Mouse (Mus musculus) myocyte (in vitro differentiated cells): Measurements from ENCODE around the gene Bgn. TPM values are rescaled to one million over a fixed set of nuclear protein-coding genes. Genes with fewer than 3 reads are reported as not detected.

Experiments
- H3K27me3 ChIP-seq: one replicate; pipeline ENCODE4 v1.6.1; 2011; ENCODE audit not compliant: control insufficient read depth, insufficient read depth, insufficient read length
- H3K36me3 ChIP-seq: one replicate; pipeline ENCODE4 v1.6.1; 2011; ENCODE audit not compliant: control insufficient read depth, insufficient read depth
- H3K4me2 ChIP-seq: one replicate; pipeline ENCODE4 v1.6.1; 2011; ENCODE audit warnings: low read depth, control low read depth
- H3K4me3 ChIP-seq: one replicate; pipeline ENCODE4 v1.5.1; 2011; ENCODE audit warnings: mild to moderate bottlenecking, control low read depth, moderate library complexity
- H3K79me2 ChIP-seq: one replicate; pipeline ENCODE4 v1.6.1; 2011; ENCODE audit not compliant: control insufficient read depth, insufficient read depth
- H3ac ChIP-seq: one replicate; pipeline ENCODE4 v1.6.1; 2011; ENCODE audit not compliant: control insufficient read depth, insufficient read length
- CEBPB ChIP-seq: IDR thresholded peaks from 2 replicates; pipeline ENCODE4 v1.6.1; 2011; ENCODE audit warnings: mild to moderate bottlenecking, moderate library complexity; ENCODE audit not compliant: poor library complexity, insufficient read depth, severe bottlenecking
- E2F4 ChIP-seq: IDR thresholded peaks from one replicate; pipeline ENCODE4 v1.6.1; 2011; ENCODE audit warnings: mild to moderate bottlenecking, control low read depth, moderate library complexity; ENCODE audit not compliant: insufficient read depth
- MAX ChIP-seq: IDR thresholded peaks from one replicate; pipeline ENCODE4 v1.6.1; 2011; ENCODE audit warnings: low read depth, mild to moderate bottlenecking, control low read depth
- MYOD1 ChIP-seq, 3 experiments: IDR thresholded peaks; one replicate each; pipeline ENCODE4 v1.6.1; 2011; ENCODE audit warnings: control low read depth in 2 of 3, low read depth in 2 of 3, mild to moderate bottlenecking in 2 of 3, moderate library complexity in 1 of 3; ENCODE audit not compliant: insufficient read length in 2 of 3, control insufficient read depth in 1 of 3
- MYOG ChIP-seq, 3 experiments: IDR thresholded peaks; one replicate each; pipeline ENCODE4 v1.6.1; 2011; ENCODE audit warnings: control low read depth in 2 of 3, low read depth in 2 of 3, mild to moderate bottlenecking in 2 of 3; ENCODE audit not compliant: insufficient read length in 2 of 3, control insufficient read depth in 1 of 3, insufficient read depth in 1 of 3
- POLR2A ChIP-seq: IDR thresholded peaks from one replicate; pipeline ENCODE4 v1.6.1; 2011; ENCODE audit warnings: low read depth, mild to moderate bottlenecking, control low read depth, moderate library complexity; ENCODE audit not compliant: insufficient read length
- POLR2AphosphoS2 ChIP-seq: IDR thresholded peaks from one replicate; pipeline ENCODE4 v1.6.1; 2011; ENCODE audit warnings: low read depth, control low read depth; ENCODE audit not compliant: insufficient read length
- REST ChIP-seq: IDR thresholded peaks from one replicate; pipeline ENCODE4 v1.6.1; 2011; ENCODE audit warnings: mild to moderate bottlenecking, control low read depth, moderate library complexity; ENCODE audit not compliant: insufficient read depth, insufficient read length
- SRF ChIP-seq: IDR thresholded peaks from one replicate; pipeline ENCODE4 v1.6.1; 2011; ENCODE audit warnings: low read depth; ENCODE audit not compliant: control insufficient read depth, insufficient read length
- TCF12 ChIP-seq: IDR thresholded peaks from one replicate; pipeline ENCODE4 v1.6.1; 2011; ENCODE audit warnings: mild to moderate bottlenecking, control low read depth; ENCODE audit not compliant: poor library complexity, insufficient read depth, severe bottlenecking
- TCF3 ChIP-seq: IDR thresholded peaks from one replicate; pipeline ENCODE4 v1.6.1; 2011; ENCODE audit warnings: low read depth, control low read depth; ENCODE audit not compliant: insufficient read length
- USF1 ChIP-seq: IDR thresholded peaks from one replicate; pipeline ENCODE4 v1.6.1; 2011; ENCODE audit warnings: low read depth, mild to moderate bottlenecking, control low read depth, moderate library complexity
- polyA plus RNA-seq: library from polyadenylated mRNA; unstranded; fragments of >200 nt; fragmentation: generic; extraction: Trizol; gene quantifications from one replicate; pipeline ENCODE4 v1.2.1, GENCODE M21; 2012; ENCODE audit warnings: missing spikeins

Bgn gene
- polyA plus RNA-seq: 1,139 TPM

GRCm38 (mm10) chrX:73483484-73483810 is at the start of gene Bgn:
Bgn (plus strand) TSS chrX:73483602.
- no peaks in the 10 kb centered on the region for H3K27me3 ChIP-seq
- H3K4me3 ChIP-seq: peak within 1 kb of the TSS; percentile 66
- peak within 1 kb of the TSS; percentile 2 for H3ac ChIP-seq
- H3K79me2 ChIP-seq: peaks cover 29% of the 10 kb centered on the region
- H3K4me2 ChIP-seq: peak within 1 kb of the TSS; percentile 89
- TF ChIP-seq MYOD1 (IDR thresholded peaks at IDR 0.05; ENCODE audit: control insufficient read depth in 1 of 3, insufficient read length in 2 of 3, low read depth in 2 of 3) (peak in 1 of 3 experiments; percentile 19), POLR2AphosphoS2 (peak; percentile 86), REST (no peak), POLR2A (peak; percentile 86), MYOG (IDR thresholded peaks at IDR 0.05; ENCODE audit: control insufficient read depth in 1 of 3, insufficient read depth in 1 of 3, insufficient read length in 2 of 3, low read depth in 2 of 3) (peak in 1 of 3 experiments; percentile 12)
- no peaks in the 10 kb centered on the region for H3K36me3 ChIP-seq

DNA sequence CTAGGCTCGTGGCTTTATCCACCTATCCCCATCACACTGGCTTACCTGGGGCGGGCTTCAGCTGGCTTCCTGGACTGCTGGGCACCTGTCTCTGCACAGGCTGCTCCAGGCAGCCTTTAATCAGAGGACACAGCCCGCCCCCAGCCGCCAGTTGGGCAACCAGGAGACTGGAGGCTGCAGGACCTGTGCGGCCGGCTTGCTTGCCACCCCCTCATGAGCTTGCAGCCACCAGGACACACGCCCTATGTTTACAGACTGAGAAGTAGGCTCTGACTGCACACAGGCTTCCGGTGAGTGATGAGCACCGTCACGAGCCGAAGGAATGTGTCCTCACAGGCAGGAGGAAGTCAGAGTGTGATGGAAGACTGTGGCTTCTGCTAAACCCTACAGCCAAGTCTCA is 48.1 kb upstream of the Bgn start, which contains the start of gene Trex2:
TSS of gene Trex2 (minus strand) at position 93 of the 400 bp plus-strand sequence.
- TF ChIP-seq SRF: no peak
- no peak within 1 kb of the TSS for H3K4me2 ChIP-seq
- no peak within 1 kb of the TSS for H3K4me3 ChIP-seq
- H3ac ChIP-seq: no peak within 1 kb of the TSS
- no peaks in the 10 kb centered on the region for H3K36me3 ChIP-seq
- no peaks in the 10 kb centered on the region for H3K27me3 ChIP-seq
- H3K79me2 ChIP-seq: no peaks in the 10 kb centered on the region

- H3K4me2 ChIP-seq: peak overlapping the region; percentile 60
- TF ChIP-seq SRF: no peak
- TF ChIP-seq CEBPB: no peak
- TF ChIP-seq MYOD1 (IDR thresholded peaks at IDR 0.05; ENCODE audit: control insufficient read depth in 1 of 3, insufficient read length in 2 of 3, low read depth in 2 of 3): peak in 1 of 3 experiments; percentile 2
- peak in 2 of 3 experiments; percentile 2 to 36 for TF ChIP-seq MYOG (IDR thresholded peaks at IDR 0.05; ENCODE audit: control insufficient read depth in 1 of 3, insufficient read depth in 1 of 3, insufficient read length in 2 of 3, low read depth in 2 of 3)
- no peak overlapping the region for H3ac ChIP-seq
- H3K27me3 ChIP-seq: no peaks in the 10 kb centered on the region
- no peaks in the 10 kb centered on the region for H3K79me2 ChIP-seq
- peaks cover 4% of the 10 kb centered on the region for H3K36me3 ChIP-seq
- H3K4me3 ChIP-seq: no peak overlapping the region
Measured at GRCm38 (mm10) chrX:73441428-73441827, 42.0 kb upstream of the Bgn start.

GRCm38 (mm10) chrX:73451949-73452348 is 31.5 kb upstream of the Bgn start:
- H3K36me3 ChIP-seq: no peaks in the 10 kb centered on the region
- H3K4me2 ChIP-seq: no peak overlapping the region
- no peak overlapping the region for H3K4me3 ChIP-seq
- H3ac ChIP-seq: no peak overlapping the region
- H3K79me2 ChIP-seq: no peaks in the 10 kb centered on the region
- H3K27me3 ChIP-seq: no peaks in the 10 kb centered on the region
- no peak for TF ChIP-seq TCF12
- no peak for TF ChIP-seq USF1
- TF ChIP-seq E2F4: no peak
- no peak for TF ChIP-seq POLR2AphosphoS2
- TF ChIP-seq POLR2A: no peak
- TF ChIP-seq SRF: no peak
- no peak for TF ChIP-seq REST
- TF ChIP-seq MYOG (IDR thresholded peaks at IDR 0.05; ENCODE audit: control insufficient read depth in 1 of 3, insufficient read depth in 1 of 3, insufficient read length in 2 of 3, low read depth in 2 of 3): no peak
- no peak for TF ChIP-seq TCF3
- TF ChIP-seq MAX: no peak
- TF ChIP-seq CEBPB: no peak
- no peak for TF ChIP-seq MYOD1 (IDR thresholded peaks at IDR 0.05; ENCODE audit: control insufficient read depth in 1 of 3, insufficient read length in 2 of 3, low read depth in 2 of 3)

- Histone ChIP-seq H3K4me2 (peak within 1 kb of the TSS; percentile 71), H3K36me3 (no peaks in the 10 kb centered on the region), H3K27me3 (no peaks in the 10 kb centered on the region), H3K79me2 (no peaks in the 10 kb centered on the region), H3K4me3 (peak within 1 kb of the TSS; percentile 34), H3ac (no peak within 1 kb of the TSS)
- TF ChIP-seq POLR2A (peak; percentile 51), POLR2AphosphoS2 (peak; percentile 12), E2F4 (no peak)
Measured at GRCm38 (mm10) chrX:73458877-73459392, 24.5 kb upstream of the Bgn start, which contains the start of gene Haus7. Haus7 (minus strand) TSS chrX:73459044.

DNA sequence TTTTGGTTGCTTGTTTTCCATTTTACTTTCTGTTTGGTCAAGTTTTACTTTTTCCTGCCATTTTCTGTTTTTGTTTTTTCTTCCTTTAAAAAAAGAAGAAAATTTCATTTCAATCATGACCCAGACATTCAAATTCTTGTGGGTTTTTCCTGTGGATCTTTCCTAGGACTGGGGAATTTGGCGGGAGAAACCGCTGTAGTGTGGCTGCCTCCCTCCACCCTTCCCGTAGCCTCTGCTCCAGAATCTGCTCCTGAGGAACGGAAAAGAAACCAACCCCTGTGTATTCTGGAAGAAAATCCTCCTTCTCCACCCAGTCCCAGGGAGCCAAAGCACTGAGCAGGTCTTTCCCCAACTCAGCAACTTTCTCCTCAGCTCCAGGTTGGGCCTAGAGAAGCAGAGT is 22.6 kb upstream of the Bgn start:
- Histone ChIP-seq H3ac (no peak overlapping the region), H3K4me3 (no peak overlapping the region), H3K4me2 (no peak overlapping the region), H3K27me3 (no peaks in the 10 kb centered on the region), H3K79me2 (no peaks in the 10 kb centered on the region), H3K36me3 (no peaks in the 10 kb centered on the region)
- TF ChIP-seq POLR2AphosphoS2: no peak
- TF ChIP-seq REST: no peak
- no peak for TF ChIP-seq TCF12
- TF ChIP-seq SRF: no peak
- TF ChIP-seq TCF3: no peak
- no peak for TF ChIP-seq USF1
- TF ChIP-seq E2F4: no peak
- no peak for TF ChIP-seq POLR2A
- TF ChIP-seq MYOG (IDR thresholded peaks at IDR 0.05; ENCODE audit: control insufficient read depth in 1 of 3, insufficient read depth in 1 of 3, insufficient read length in 2 of 3, low read depth in 2 of 3): no peak
- no peak for TF ChIP-seq CEBPB
- TF ChIP-seq MAX: no peak
- no peak for TF ChIP-seq MYOD1 (IDR thresholded peaks at IDR 0.05; ENCODE audit: control insufficient read depth in 1 of 3, insufficient read length in 2 of 3, low read depth in 2 of 3)
